Mouse (Mus musculus) inflammation-experienced regulatory T-cells, adult 6 months (primary cell): ENCODE data around the gene Dnah11. TPM values are rescaled to one million over a fixed set of nuclear protein-coding genes. Genes with fewer than 3 reads are reported as not detected.

Source experiments
- ATAC-seq: one replicate; pipeline ENCODE4 v1.8.0; 2017
- polyA plus RNA-seq, 3 experiments: library from polyadenylated mRNA; unstranded; fragments of 100-300 nt; shearing (Covaris generic); gene quantifications; one replicate each; pipeline ENCODE4 v1.2.1; 2017

Dnah11 gene
- polyA plus RNA-seq, 3 experiments from 2014 or later, result 0.06 to 0.28 (median 0.20) TPM

DNA sequence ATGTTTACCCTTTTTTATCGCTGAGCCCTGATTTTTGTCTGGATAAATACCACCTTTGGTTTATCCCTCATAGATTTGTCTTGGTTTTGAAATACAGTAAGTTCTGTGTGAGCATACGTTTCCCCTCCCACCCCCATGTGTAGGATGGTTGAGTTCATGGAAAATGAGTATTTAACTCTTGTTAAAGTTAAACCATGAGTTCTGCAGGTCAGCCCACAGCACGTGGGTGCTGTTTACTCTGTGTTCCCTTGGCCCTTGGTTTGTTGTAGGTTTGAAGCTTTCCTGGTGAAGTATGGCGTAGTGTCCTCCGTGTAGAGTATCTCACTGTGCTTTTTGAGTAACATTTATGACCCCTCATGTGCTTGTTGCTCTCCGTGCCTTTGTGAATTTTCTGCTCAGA, 341.0 kb downstream of the Dnah11 start:
- no peak for ATAC-seq

GRCm38 (mm10) chr12:117857023-117857422, 341.8 kb downstream of the Dnah11 start:
- ATAC-seq, result no peak

GRCm38 (mm10) chr12:117853316-117853715, 345.5 kb downstream of the Dnah11 start:
- peak; percentile 90 for ATAC-seq

DNA sequence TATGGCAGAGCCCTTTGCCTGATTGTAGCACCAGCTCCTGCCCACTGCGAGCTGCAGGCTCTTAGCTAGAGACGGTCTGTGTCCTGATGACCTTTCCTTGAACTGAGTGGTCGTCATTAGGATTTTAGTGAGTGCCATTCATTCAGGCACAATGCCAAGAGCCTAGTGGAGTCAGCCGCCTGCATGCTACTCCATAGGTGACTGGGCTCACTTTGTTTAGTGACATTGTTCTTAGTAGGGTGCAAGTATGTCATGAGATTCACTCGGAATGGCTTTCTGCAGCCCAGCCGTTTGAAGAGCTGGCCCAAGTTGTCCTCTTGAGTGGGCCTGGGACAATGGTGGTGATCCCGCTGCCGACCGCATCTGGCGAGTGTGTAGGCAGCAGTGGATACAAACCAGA, 348.4 kb downstream of the Dnah11 start:
- ATAC-seq, result no peak

GRCm38 (mm10) chr12:117848621-117849020, 350.2 kb downstream of the Dnah11 start:
- ATAC-seq, result no peak

DNA sequence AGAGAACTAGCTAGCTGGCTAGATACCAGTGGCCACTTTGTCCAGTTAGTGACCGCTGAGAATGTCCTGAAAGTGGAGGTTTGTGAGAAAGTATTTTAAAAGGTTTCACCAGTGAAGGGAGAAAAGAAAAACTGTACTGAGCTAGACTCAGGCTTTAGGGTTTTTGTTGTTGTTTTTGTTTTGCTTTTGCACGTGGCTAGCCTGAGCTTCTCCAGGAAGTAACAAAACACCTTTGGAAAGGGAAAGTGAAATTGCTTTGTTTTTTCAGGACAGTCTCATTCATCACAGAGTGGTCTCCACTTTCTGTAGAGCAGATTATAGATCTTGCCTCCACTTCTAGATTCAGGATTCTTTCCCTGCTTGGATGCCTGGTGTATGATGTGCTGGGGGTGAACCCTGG, 353.9 kb downstream of the Dnah11 start:
- ATAC-seq, result peak; percentile 24

- ATAC-seq, result no peak
These were observed 354.8 kb downstream of the Dnah11 start for GRCm38 (mm10) chr12:117844075-117844408.

GRCm38 (mm10) chr12:117843302-117844074, 355.4 kb downstream of the Dnah11 start:
- peak; percentile 91 for ATAC-seq

GRCm38 (mm10) chr12:117842676-117843075, 356.2 kb downstream of the Dnah11 start:
- ATAC-seq, result no peak

DNA sequence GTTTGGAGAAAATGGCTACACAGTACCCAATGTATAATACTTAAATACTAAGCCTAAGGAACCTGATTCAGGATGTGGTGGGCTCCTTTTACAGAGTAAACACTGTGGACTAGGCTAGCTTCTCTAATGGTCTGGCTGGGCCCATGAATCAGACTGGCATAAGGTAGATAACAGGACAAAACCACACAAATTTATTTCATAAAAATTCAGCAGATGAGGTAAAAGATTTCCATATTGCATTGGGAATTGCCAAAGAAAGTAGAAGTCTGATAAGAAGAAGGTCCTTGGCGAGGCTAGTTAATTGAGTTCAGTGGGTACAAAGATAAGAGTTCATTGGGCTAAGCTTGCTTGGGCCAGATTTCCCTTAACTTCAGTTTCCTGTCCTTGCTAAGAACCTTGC, 358.1 kb downstream of the Dnah11 start:
- no peak for ATAC-seq

DNA sequence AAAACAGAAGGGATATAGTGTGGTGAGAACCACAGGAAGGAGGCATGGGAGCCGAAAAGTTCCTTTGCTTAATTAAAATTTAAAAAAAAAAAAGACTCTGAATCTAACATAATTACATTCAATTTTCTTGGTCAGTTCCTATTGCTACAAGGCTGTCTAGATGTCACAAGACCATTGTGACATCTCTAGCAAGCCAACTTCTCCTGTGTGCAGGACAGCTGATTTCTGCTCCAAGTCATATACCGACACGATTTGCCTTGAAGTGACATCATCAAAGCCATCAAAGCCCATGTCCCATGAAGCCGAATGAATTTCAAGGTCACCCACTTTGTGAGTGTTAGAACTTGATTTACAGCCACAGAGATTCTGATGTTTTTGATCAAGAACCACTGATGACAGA, 361.5 kb downstream of the Dnah11 start:
- ATAC-seq, result no peak

- ATAC-seq, result no peak
These were observed 363.5 kb downstream of the Dnah11 start for GRCm38 (mm10) chr12:117835371-117835770.

DNA sequence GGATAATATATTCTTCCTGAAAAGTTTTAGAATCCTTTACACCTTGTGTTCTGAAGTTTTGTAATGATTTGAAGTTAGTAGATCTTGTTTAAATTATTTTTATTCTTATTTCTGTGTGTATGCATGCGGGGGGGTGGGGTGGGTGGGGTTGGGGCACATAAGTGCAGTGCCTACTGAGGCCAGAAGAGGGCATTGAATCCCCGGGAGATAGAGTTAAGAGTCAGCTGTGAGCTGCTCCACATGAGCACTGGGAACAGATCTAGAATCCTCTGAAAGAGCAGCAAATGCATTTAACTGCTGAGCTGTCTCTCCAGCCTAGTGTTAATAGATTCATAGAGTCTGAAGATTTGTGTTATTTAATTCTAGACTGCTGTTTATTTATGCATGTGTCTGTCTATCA, 364.2 kb downstream of the Dnah11 start:
- ATAC-seq, result no peak

GRCm38 (mm10) chr12:117832190-117832589, 366.7 kb downstream of the Dnah11 start:
- no peak for ATAC-seq

- no peak for ATAC-seq
These were observed 367.4 kb downstream of the Dnah11 start for GRCm38 (mm10) chr12:117831351-117831961.

DNA sequence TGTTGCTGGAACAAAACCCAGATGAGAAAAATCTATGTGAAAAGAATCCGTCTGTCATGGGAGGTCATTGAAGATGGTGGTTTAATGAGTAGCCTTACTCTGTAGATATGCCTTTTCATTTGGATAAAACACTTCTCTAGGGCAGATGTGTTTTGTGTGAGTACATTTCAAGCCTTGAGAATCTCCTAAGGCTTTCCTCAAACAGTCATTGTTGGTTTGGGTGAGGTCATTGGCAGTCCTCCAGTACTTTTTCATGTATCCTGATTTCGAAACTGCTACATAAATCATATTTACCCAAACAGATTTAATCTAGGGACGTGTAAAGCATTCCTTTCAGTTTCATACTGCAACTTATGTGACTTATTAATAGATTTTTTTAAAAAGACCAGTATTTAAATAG, 370.5 kb downstream of the Dnah11 start:
- ATAC-seq, result no peak

Other genes starting within 250 kb of the Dnah11 start
- gene Sp4, start 102.4 kb upstream of the Dnah11 start, polyA plus RNA-seq, result 10 to 100 TPM; 18.0 to 24.1 (median 20.7) TPM